Mouse (Mus musculus) CH12.LX (cell line): ENCODE measurements around the gene Ift140. TPM values are rescaled to one million over a fixed set of nuclear protein-coding genes. Genes with fewer than 3 reads are reported as not detected.
A peak's percentile ranks its signal among the peaks of the same experiment; 100 is the strongest.

ENCODE experiments used
- DNase-seq: peaks from one replicate; pipeline ENCODE4 v3.0.0-alpha.2; 2013; ENCODE audit errors: extremely low read depth
- H3K27ac ChIP-seq: 2 replicates; pipeline ENCODE4 v1.5.1; 2012; ENCODE audit warnings: low read depth, mild to moderate bottlenecking, control low read depth, moderate library complexity; ENCODE audit not compliant: insufficient read depth
- H3K27me3 ChIP-seq: replicated peaks from 2 replicates; pipeline ENCODE3; 2012; ENCODE audit warnings: inconsistent platforms
- H3K36me3 ChIP-seq, 2 experiments: replicated peaks in 1 of 2; 2 replicates each; pipeline versions ENCODE3 to v1.6.1; 2012; ENCODE audit warnings: inconsistent platforms in 1 of 2, low read length in 1 of 2, mild to moderate bottlenecking in 1 of 2, mixed read lengths in 1 of 2, moderate library complexity in 1 of 2; ENCODE audit not compliant: control insufficient read depth in 1 of 2, insufficient read depth in 1 of 2
- H3K4me1 ChIP-seq, 2 experiments: 2 replicates each; pipeline ENCODE4 v1.6.1; 2012; ENCODE audit warnings: inconsistent platforms in 1 of 2, moderate library complexity in 1 of 2; ENCODE audit not compliant: insufficient read depth in 2 of 2, control insufficient read depth in 1 of 2
- H3K4me2 ChIP-seq: 2 replicates; pipeline ENCODE4 v1.6.1; 2012; ENCODE audit warnings: low read depth, mild to moderate bottlenecking, control low read depth; ENCODE audit not compliant: poor library complexity, insufficient read depth, severe bottlenecking
- H3K4me3 ChIP-seq, 3 experiments: fragments of 150-350 bp in 1 of 3; sonication (generic) in 1 of 3; replicated peaks in 1 of 3; 2 replicates each; pipeline versions ENCODE3 to v1.5.1; 2011 to 2012; ENCODE audit warnings: low read depth in 2 of 3, low read length in 2 of 3, mild to moderate bottlenecking in 2 of 3, moderate library complexity in 2 of 3, control low read depth in 1 of 3, improper control_type of control experiment in 1 of 3, inconsistent platforms in 1 of 3, mixed read lengths in 1 of 3; ENCODE audit not compliant: poor library complexity in 1 of 3
- H3K79me2 ChIP-seq: replicated peaks from 2 replicates; pipeline ENCODE4 v1.6.1; 2012; ENCODE audit warnings: mild to moderate bottlenecking, moderate library complexity; ENCODE audit not compliant: control insufficient read depth, poor library complexity, insufficient read depth, severe bottlenecking; ENCODE audit errors: extremely low read depth
- H3K9ac ChIP-seq: 2 replicates; pipeline ENCODE4 v1.6.1; 2012; ENCODE audit warnings: low read depth, mild to moderate bottlenecking, control low read depth, moderate library complexity; ENCODE audit not compliant: insufficient read depth
- H3K9me3 ChIP-seq: replicated peaks from 2 replicates; pipeline ENCODE3; 2012; ENCODE audit warnings: low read length, inconsistent platforms, mixed read lengths
- CHD1 ChIP-seq: IDR thresholded peaks from 2 replicates; pipeline ENCODE4 v1.6.1; 2012; ENCODE audit warnings: low read depth, low read length, improper control_type of control experiment, inconsistent platforms
- CHD2 ChIP-seq: IDR thresholded peaks from 2 replicates; pipeline ENCODE4 v1.6.1; 2011; ENCODE audit warnings: low read length, improper control_type of control experiment
- ELF1 ChIP-seq: IDR thresholded peaks from 2 replicates; pipeline ENCODE4 v1.6.1; 2014; ENCODE audit warnings: low read depth, mild to moderate bottlenecking, inconsistent platforms, low read length, improper control_type of control experiment
- EP300 ChIP-seq: IDR thresholded peaks from 2 replicates; pipeline ENCODE4 v1.6.1; 2011; ENCODE audit warnings: low read length, improper control_type of control experiment
- ETS1 ChIP-seq: conservative IDR thresholded peaks from 2 replicates; pipeline ENCODE4 v1.6.1; 2012; ENCODE audit warnings: low read depth, mild to moderate bottlenecking, inconsistent platforms, low read length, improper control_type of control experiment, moderate library complexity
- GABPA ChIP-seq: IDR thresholded peaks from 2 replicates; pipeline ENCODE4 v1.6.1; 2012; ENCODE audit warnings: low read depth, low read length, improper control_type of control experiment, inconsistent platforms; ENCODE audit not compliant: insufficient replicate concordance
- HCFC1 ChIP-seq: IDR thresholded peaks from 2 replicates; pipeline ENCODE4 v1.6.1; 2012; ENCODE audit warnings: low read depth, mild to moderate bottlenecking, inconsistent platforms, low read length, improper control_type of control experiment
- IRF4 ChIP-seq: IDR thresholded peaks from 2 replicates; pipeline ENCODE4 v1.6.1; 2014; ENCODE audit warnings: low read depth, mild to moderate bottlenecking, inconsistent platforms, low read length, improper control_type of control experiment
- JUN ChIP-seq: IDR thresholded peaks from 2 replicates; pipeline ENCODE4 v1.6.1; 2011; ENCODE audit warnings: low read depth, mild to moderate bottlenecking, low read length, improper control_type of control experiment, moderate library complexity; ENCODE audit not compliant: insufficient read depth
- JUND ChIP-seq: conservative IDR thresholded peaks from 2 replicates; pipeline ENCODE4 v1.6.1; 2011; ENCODE audit warnings: low read depth, low read length, improper control_type of control experiment
- KAT2A ChIP-seq: IDR thresholded peaks from 2 replicates; pipeline ENCODE4 v1.6.1; 2012; ENCODE audit warnings: low read length, improper control_type of control experiment, inconsistent platforms; ENCODE audit not compliant: insufficient replicate concordance
- MAFK ChIP-seq: IDR thresholded peaks from 2 replicates; pipeline ENCODE4 v1.6.1; 2011; ENCODE audit warnings: low read length, improper control_type of control experiment; ENCODE audit not compliant: insufficient replicate concordance
- MAX ChIP-seq: IDR thresholded peaks from 2 replicates; pipeline ENCODE4 v1.6.1; 2011; ENCODE audit warnings: low read length, improper control_type of control experiment
- MEF2A ChIP-seq: IDR thresholded peaks from 2 replicates; pipeline ENCODE4 v1.6.1; 2014; ENCODE audit warnings: low read depth, mild to moderate bottlenecking, inconsistent platforms, low read length, improper control_type of control experiment, borderline replicate concordance
- MXI1 ChIP-seq: IDR thresholded peaks from 2 replicates; pipeline ENCODE4 v1.6.1; 2011; ENCODE audit warnings: mild to moderate bottlenecking, low read depth, low read length, improper control_type of control experiment
- PAX5 ChIP-seq: IDR thresholded peaks from 2 replicates; pipeline ENCODE4 v1.6.1; 2012; ENCODE audit warnings: low read length, inconsistent platforms, mixed read lengths
- POLR2A ChIP-seq: IDR thresholded peaks from 2 replicates; pipeline ENCODE4 v1.6.1; 2011; ENCODE audit warnings: low read depth, mild to moderate bottlenecking, improper control_type of control experiment, low read length
- RAD21 ChIP-seq: IDR thresholded peaks from 2 replicates; pipeline ENCODE4 v1.6.1; 2011; ENCODE audit warnings: low read depth, mild to moderate bottlenecking, low read length, improper control_type of control experiment, moderate library complexity
- RCOR1 ChIP-seq: conservative IDR thresholded peaks from 2 replicates; pipeline ENCODE4 v1.6.1; 2012; ENCODE audit warnings: low read depth, mild to moderate bottlenecking, inconsistent platforms, low read length, improper control_type of control experiment
- TCF12 ChIP-seq: IDR thresholded peaks from 2 replicates; pipeline ENCODE4 v1.6.1; 2014; ENCODE audit warnings: low read depth, mild to moderate bottlenecking, inconsistent platforms, low read length, improper control_type of control experiment
- USF1 ChIP-seq: IDR thresholded peaks from 2 replicates; pipeline ENCODE4 v1.6.1; 2014; ENCODE audit warnings: low read depth, mild to moderate bottlenecking, inconsistent platforms, low read length, improper control_type of control experiment
- ZKSCAN1 ChIP-seq: IDR thresholded peaks from 2 replicates; pipeline ENCODE4 v1.6.1; 2012; ENCODE audit warnings: low read depth, inconsistent platforms, low read length, improper control_type of control experiment, borderline replicate concordance
- dilution Hi-C: fragments of 300-500 bp; cut with MboI; formaldehyde crosslinking; loops from 2 replicates; pipeline ENCODE4 v1.14.3; 2020; ENCODE audit warnings: low sequenced_read_pairs; ENCODE audit not compliant: extremely low pct_unique_long_range_greater_than_20kb, extremely low pct_ligation_motif_present
- in situ Hi-C: fragments of 300-500 bp; cut with MboI; formaldehyde crosslinking; loops from 3 replicates; pipeline ENCODE4 v1.14.3; 2019; ENCODE audit warnings: low sequenced_read_pairs, low pct_ligation_motif_present, low pct_unique_long_range_greater_than_20kb, mixed read lengths
- polyA plus RNA-seq: library from polyadenylated mRNA; unstranded; fragments of >175 nt; gene quantifications from 2 replicates; pipeline ENCODE4 v1.2.1, GENCODE M21; 2012; ENCODE audit warnings: low read depth; ENCODE audit not compliant: insufficient read length
- total RNA-seq, 2 experiments: library from RNA; depleted of rRNA; stranded (reverse); fragments of 300-350 nt in 1 of 2; fragments of >200 nt in 1 of 2; gene quantifications; 2 replicates each; pipeline ENCODE4 v1.2.3; 2012 to 2014

Gene Ift140
- total and polyA plus RNA-seq, 3 experiments, result 24.4 to 34.8 (median 26.4) TPM

- no peak for TF ChIP-seq JUND
- peak; percentile 80 for TF ChIP-seq POLR2A
- TF ChIP-seq KAT2A, result peak; percentile 94; the same call in 1 of the 2 replicates
- TF ChIP-seq ZKSCAN1, result no peak
- peak; percentile 80; the same call in 1 of the 2 replicates for TF ChIP-seq IRF4
- peak; percentile 46; the same call in 1 of the 2 replicates for TF ChIP-seq ETS1
- peak; percentile 99 for TF ChIP-seq HCFC1
- TF ChIP-seq CHD2, result peak; percentile 48; the same call in 1 of the 2 replicates
- no peak for TF ChIP-seq CHD1
- no peak for TF ChIP-seq PAX5
Measured at GRCm38 (mm10) chr17:25133275-25133698, 117.4 kb downstream of the Ift140 start, which contains the start of gene Clcn7 (continued).

DNA sequence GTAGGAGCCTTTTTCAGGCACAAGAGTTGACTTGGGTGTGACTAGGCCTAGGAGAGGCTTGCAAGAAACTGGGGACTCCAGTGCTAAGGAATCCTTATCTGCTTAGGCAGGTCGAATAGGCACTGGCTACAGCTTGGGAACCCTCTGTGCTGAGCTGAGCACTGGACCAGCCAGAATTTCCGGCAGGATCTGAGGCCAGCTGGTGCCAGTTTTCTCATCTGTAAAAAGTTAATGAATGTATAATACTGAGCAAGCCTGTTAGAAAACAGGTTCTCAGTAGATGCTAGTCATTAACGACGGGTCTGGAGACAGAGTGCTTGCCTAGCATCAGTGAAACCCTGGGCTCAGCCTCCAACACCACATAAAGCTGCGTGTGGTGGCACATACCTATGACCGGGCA lies 119.7 kb downstream of the Ift140 start:
- Histone ChIP-seq H3K9me3 (no peaks in the 10 kb centered on the region), H3K79me2 (peaks cover 6% of the 10 kb centered on the region; the same call in 1 of the 2 replicates), H3K27me3 (no peaks in the 10 kb centered on the region), H3K27ac (no peak overlapping the region), H3K36me3 (peaks cover 0 to 42% of the 10 kb centered on the region in 2 experiments), H3K4me3 (no peak overlapping the region), H3K9ac (no peak overlapping the region), H3K4me2 (no peak overlapping the region), H3K4me1 (peaks cover 9 to 24% of the 10 kb centered on the region in 2 experiments)
- in situ Hi-C loops (no loop called here), dilution Hi-C loops (no loop called here)
- TF ChIP-seq EP300 (no peak), RAD21 (no peak), RCOR1 (no peak), USF1 (no peak), MEF2A (no peak), MAX (no peak), CHD1 (no peak), JUND (no peak), GABPA (no peak), JUN (no peak), MXI1 (no peak), ELF1 (no peak)
- no peak for DNase-seq

GRCm38 (mm10) chr17:25138803-25139202 lies 122.9 kb downstream of the Ift140 start:
- dilution Hi-C loops (no loop called here), in situ Hi-C loops (no loop called here)
- Histone ChIP-seq H3K36me3 (peaks cover 0 to 65% of the 10 kb centered on the region in 2 experiments), H3K27me3 (no peaks in the 10 kb centered on the region), H3K79me2 (peaks cover 3% of the 10 kb centered on the region; the same call in 1 of the 2 replicates), H3K4me2 (no peak overlapping the region), H3K4me3 (no peak overlapping the region), H3K9ac (no peak overlapping the region), H3K4me1 (peaks cover 9 to 21% of the 10 kb centered on the region in 2 experiments), H3K9me3 (no peaks in the 10 kb centered on the region), H3K27ac (no peak overlapping the region)
- no peak for DNase-seq
- no peak for TF ChIP-seq POLR2A
- TF ChIP-seq ELF1, result no peak
- no peak for TF ChIP-seq TCF12
- TF ChIP-seq MAFK, result no peak
- TF ChIP-seq EP300, result no peak
- TF ChIP-seq, all 38 proteins: peak for 0
